Mouse (Mus musculus): ENCODE results near the gene Zfp764. TPM values are rescaled to one million over a fixed set of nuclear protein-coding genes. Genes with fewer than 3 reads are reported as not detected.
A peak's percentile ranks its signal among the peaks of the same experiment; 100 is the strongest.
"Not testable (repeated sequence)": the region's sequence is repeated elsewhere in the genome, so short reads cannot be mapped to it uniquely, and the experiment has no call there.

Gene Zfp764
- polyA plus RNA-seq, 1 experiment from 2014 or later, result 9.0 TPM

GRCm38 (mm10) chr7:127388201-127388600 is 18.4 kb downstream of the Zfp764 start:
- not testable (repeated sequence) for H3K4me3 ChIP-seq; H3K4me2 ChIP-seq; H3K9me3 ChIP-seq; H3K27me3 ChIP-seq; H3K9ac ChIP-seq; ATAC-seq (ENCODE audit: borderline replicate concordance, extremely low read depth, low FRiP score, low TSS enrichment); H3K4me1 ChIP-seq; H3K27ac ChIP-seq
- H3K36me3 ChIP-seq, result peaks cover 23% of the 10 kb centered on the region

GRCm38 (mm10) chr7:127386641-127387392 is 19.8 kb downstream of the Zfp764 start, which contains the start of gene 9130019O22Rik:
9130019O22Rik (minus strand) TSS chr7:127387166.
- peak; percentile 88 for ATAC-seq (ENCODE audit: borderline replicate concordance, extremely low read depth, low FRiP score, low TSS enrichment)
- Histone ChIP-seq H3K9ac (peak within 1 kb of the TSS; percentile 64), H3K27ac (peak within 1 kb of the TSS; percentile 41; the same call in 1 of the 2 replicates), H3K4me1 (no peaks in the 10 kb centered on the region), H3K9me3 (no peaks in the 10 kb centered on the region), H3K4me2 (peak within 1 kb of the TSS; percentile 79), H3K36me3 (peaks cover 26% of the 10 kb centered on the region), H3K27me3 (no peaks in the 10 kb centered on the region), H3K4me3 (peak within 1 kb of the TSS; percentile 57)
- 10% methylated on average over 38 of the region's 38 CpGs for WGBS

- not testable (repeated sequence) for H3K4me2 ChIP-seq; H3K4me1 ChIP-seq; H3K27ac ChIP-seq; H3K27me3 ChIP-seq; H3K9ac ChIP-seq; ATAC-seq (ENCODE audit: borderline replicate concordance, extremely low read depth, low FRiP score, low TSS enrichment); H3K4me3 ChIP-seq; H3K9me3 ChIP-seq
- H3K36me3 ChIP-seq, result peaks cover 20% of the 10 kb centered on the region
- 93% methylated on average over 4 of the region's 4 CpGs for WGBS
These were observed 21.1 kb downstream of the Zfp764 start for GRCm38 (mm10) chr7:127385560-127385959.

GRCm38 (mm10) chr7:127378310-127378921 is 28.2 kb downstream of the Zfp764 start:
- Histone ChIP-seq H3K4me2 (no peak overlapping the region), H3K9me3 (no peaks in the 10 kb centered on the region), H3K9ac (no peak overlapping the region), H3K36me3 (peaks cover 14% of the 10 kb centered on the region; the same call in 1 of the 2 replicates), H3K27ac (no peak overlapping the region), H3K27me3 (no peaks in the 10 kb centered on the region), H3K4me3 (no peak overlapping the region), H3K4me1 (peaks cover 5% of the 10 kb centered on the region; the same call in 1 of the 2 replicates)
- WGBS, result 67% methylated on average over 6 of the region's 6 CpGs
- no peak for ATAC-seq (ENCODE audit: borderline replicate concordance, extremely low read depth, low FRiP score, low TSS enrichment)

GRCm38 (mm10) chr7:127375271-127376245 is 31.1 kb downstream of the Zfp764 start, which contains the start of gene Zfp747:
Zfp747 (minus strand) TSS chr7:127376050.
- H3K4me1 ChIP-seq, H3K27me3 ChIP-seq, H3K9me3 ChIP-seq, H3K36me3 ChIP-seq: not testable (repeated sequence)
- H3K27ac ChIP-seq, result peak within 1 kb of the TSS; percentile 78
- peak within 1 kb of the TSS; percentile 72 for H3K4me2 ChIP-seq
- peak within 1 kb of the TSS; percentile 80 for H3K9ac ChIP-seq
- H3K4me3 ChIP-seq, result peak within 1 kb of the TSS; percentile 69
- ATAC-seq (ENCODE audit: borderline replicate concordance, extremely low read depth, low FRiP score, low TSS enrichment), result peak; percentile 93
- under 1% methylated on average over 49 of the region's 49 CpGs for WGBS

GRCm38 (mm10) chr7:127371870-127372269 is 34.8 kb downstream of the Zfp764 start:
- H3K4me1 ChIP-seq; H3K27ac ChIP-seq; H3K4me2 ChIP-seq; ATAC-seq (ENCODE audit: borderline replicate concordance, extremely low read depth, low FRiP score, low TSS enrichment); H3K27me3 ChIP-seq; H3K4me3 ChIP-seq; H3K9ac ChIP-seq; H3K9me3 ChIP-seq; H3K36me3 ChIP-seq: not testable (repeated sequence)
- WGBS, result 73% methylated on average over 3 of the region's 3 CpGs

GRCm38 (mm10) chr7:127371213-127371612 is 35.4 kb downstream of the Zfp764 start:
- Histone ChIP-seq H3K4me2 (no peak overlapping the region), H3K9me3 (no peaks in the 10 kb centered on the region), H3K36me3 (peaks cover 10% of the 10 kb centered on the region; the same call in 1 of the 2 replicates), H3K4me3 (no peak overlapping the region), H3K27ac (no peak overlapping the region), H3K4me1 (peaks cover 5% of the 10 kb centered on the region; the same call in 1 of the 2 replicates), H3K9ac (no peak overlapping the region), H3K27me3 (no peaks in the 10 kb centered on the region)
- no peak for ATAC-seq (ENCODE audit: borderline replicate concordance, extremely low read depth, low FRiP score, low TSS enrichment)
- 72% methylated on average over 2 of the region's 2 CpGs for WGBS

- Histone ChIP-seq H3K4me1 (peaks cover 8% of the 10 kb centered on the region; the same call in 1 of the 2 replicates), H3K9me3 (no peaks in the 10 kb centered on the region), H3K4me2 (no peak overlapping the region), H3K36me3 (no peaks in the 10 kb centered on the region), H3K4me3 (no peak overlapping the region), H3K9ac (no peak overlapping the region), H3K27ac (no peak overlapping the region), H3K27me3 (peaks cover 16% of the 10 kb centered on the region)
- ATAC-seq (ENCODE audit: borderline replicate concordance, extremely low read depth, low FRiP score, low TSS enrichment), result no peak
- WGBS, result 58% methylated on average over 3 of the region's 3 CpGs
These were observed 40.4 kb downstream of the Zfp764 start for GRCm38 (mm10) chr7:127366249-127366648.

- H3K9me3 ChIP-seq, result no peaks in the 10 kb centered on the region
These were observed 42.5 kb downstream of the Zfp764 start for GRCm38 (mm10) chr7:127364166-127364565.

GRCm38 (mm10) chr7:127363475-127363921 is 43.1 kb downstream of the Zfp764 start:
- 2% methylated on average over 24 of the region's 24 CpGs for WGBS
- H3K4me2 ChIP-seq, result peak overlapping the region; percentile 68
- ATAC-seq (ENCODE audit: borderline replicate concordance, extremely low read depth, low FRiP score, low TSS enrichment), result peak; percentile 29; the same call in 1 of the 2 replicates
- no peaks in the 10 kb centered on the region for H3K9me3 ChIP-seq
- H3K9ac ChIP-seq, result peak overlapping the region; percentile 33
- no peak overlapping the region for H3K27ac ChIP-seq
- peaks cover 8% of the 10 kb centered on the region; the same call in 1 of the 2 replicates for H3K4me1 ChIP-seq
- H3K4me3 ChIP-seq, result peak overlapping the region; percentile 35
- peaks cover 20% of the 10 kb centered on the region for H3K27me3 ChIP-seq
- H3K36me3 ChIP-seq, result no peaks in the 10 kb centered on the region

More at GRCm38 (mm10) chr7:127364166-127364565, 42.5 kb downstream of the Zfp764 start:
- Histone ChIP-seq H3K27me3 (peaks cover 20% of the 10 kb centered on the region), H3K4me3 (peak overlapping the region; percentile 35), H3K4me2 (peak overlapping the region; percentile 68), H3K9ac (peak overlapping the region; percentile 33; the same call in 1 of the 2 replicates), H3K27ac (no peak overlapping the region), H3K4me1 (peaks cover 8% of the 10 kb centered on the region; the same call in 1 of the 2 replicates), H3K36me3 (no peaks in the 10 kb centered on the region)
- no peak for ATAC-seq (ENCODE audit: borderline replicate concordance, extremely low read depth, low FRiP score, low TSS enrichment)
- WGBS, result 61% methylated on average over 4 of the region's 4 CpGs

GRCm38 (mm10) chr7:127362418-127362817 is 44.2 kb downstream of the Zfp764 start:
- H3K27ac ChIP-seq; H3K9me3 ChIP-seq; ATAC-seq (ENCODE audit: borderline replicate concordance, extremely low read depth, low FRiP score, low TSS enrichment); H3K36me3 ChIP-seq; H3K9ac ChIP-seq; H3K4me1 ChIP-seq: not testable (repeated sequence)
- WGBS, result 22% methylated on average over 13 of the region's 13 CpGs
- H3K4me2 ChIP-seq, result peak overlapping the region; percentile 49
- peaks cover 20% of the 10 kb centered on the region for H3K27me3 ChIP-seq
- peak overlapping the region; percentile 21 for H3K4me3 ChIP-seq
